Mouse (Mus musculus): ENCODE measurements around the gene Pphln1.

The Pphln1 gene

GRCm38 (mm10) chr15:93503201-93503745 is 105.1 kb downstream of the Pphln1 start:
- DNase-seq (ENCODE audit: low spot score), result no peak

GRCm38 (mm10) chr15:93504808-93505207 is 106.7 kb downstream of the Pphln1 start:
- DNase-seq (ENCODE audit: low spot score), result no peak

GRCm38 (mm10) chr15:93510690-93511336 is 112.7 kb downstream of the Pphln1 start:
- DNase-seq (ENCODE audit: low spot score), result no peak

GRCm38 (mm10) chr15:93512437-93512836 is 114.3 kb downstream of the Pphln1 start:
- DNase-seq (ENCODE audit: low spot score), result no peak

- no peak for DNase-seq (ENCODE audit: low spot score)
Observed at GRCm38 (mm10) chr15:93513939-93514341, 115.8 kb downstream of the Pphln1 start.

- DNase-seq (ENCODE audit: low spot score), result no peak
Observed at GRCm38 (mm10) chr15:93515316-93515715, 117.2 kb downstream of the Pphln1 start.

- DNase-seq (ENCODE audit: low spot score), result no peak
Observed at GRCm38 (mm10) chr15:93517022-93517565, 118.9 kb downstream of the Pphln1 start.

- DNase-seq (ENCODE audit: low spot score), result no peak
Observed at GRCm38 (mm10) chr15:93518143-93518902, 120.2 kb downstream of the Pphln1 start.

GRCm38 (mm10) chr15:93518941-93519835 is 121.0 kb downstream of the Pphln1 start:
- no peak for DNase-seq (ENCODE audit: low spot score)

- DNase-seq (ENCODE audit: low spot score), result no peak
Observed at GRCm38 (mm10) chr15:93519836-93520826, 122.0 kb downstream of the Pphln1 start.

- DNase-seq (ENCODE audit: low spot score), result no peak
Observed at GRCm38 (mm10) chr15:93521088-93521786, 123.1 kb downstream of the Pphln1 start.

- DNase-seq (ENCODE audit: low spot score), result no peak
Observed at GRCm38 (mm10) chr15:93521787-93522180, 123.6 kb downstream of the Pphln1 start.

- no peak for DNase-seq (ENCODE audit: low spot score)
Observed at GRCm38 (mm10) chr15:93525305-93525917, 127.3 kb downstream of the Pphln1 start.

GRCm38 (mm10) chr15:93529831-93530702 is 131.9 kb downstream of the Pphln1 start:
- DNase-seq (ENCODE audit: low spot score), result no peak

- DNase-seq (ENCODE audit: low spot score), result no peak
Observed at GRCm38 (mm10) chr15:93530703-93531032, 132.5 kb downstream of the Pphln1 start.

- DNase-seq (ENCODE audit: low spot score), result no peak
Observed at GRCm38 (mm10) chr15:93536191-93536590, 138.0 kb downstream of the Pphln1 start.

- DNase-seq (ENCODE audit: low spot score), result no peak
Observed at GRCm38 (mm10) chr15:93537745-93538144, 139.6 kb downstream of the Pphln1 start.

- no peak for DNase-seq (ENCODE audit: low spot score)
Observed at GRCm38 (mm10) chr15:93538551-93539205, 140.5 kb downstream of the Pphln1 start.
